Mouse (Mus musculus): ENCODE measurements around the gene Catsper2. TPM values are rescaled to one million over a fixed set of nuclear protein-coding genes. Genes with fewer than 3 reads are reported as not detected.

Gene Catsper2
- total and polyA plus RNA-seq, 3 experiments: 1.2 to 2.5 TPM; not detected in 1

DNA sequence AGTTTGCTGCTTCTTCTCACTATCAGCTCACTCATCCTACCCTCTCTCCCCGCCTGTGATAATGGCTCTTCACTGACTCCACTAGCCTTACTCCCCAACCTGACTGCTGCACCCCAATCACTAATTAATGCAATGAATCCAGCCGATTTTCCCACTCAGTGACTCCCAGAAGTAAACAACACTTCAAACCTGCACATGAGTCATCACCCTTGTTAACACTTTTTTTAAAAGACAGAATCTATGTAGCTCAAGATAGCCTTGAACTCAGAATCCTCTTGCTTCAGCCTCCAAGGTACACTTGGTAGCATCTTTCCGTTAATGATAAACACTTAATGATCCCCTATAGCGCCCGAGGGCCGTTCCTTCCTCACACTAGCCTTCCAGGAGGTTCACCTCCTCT is 59.2 kb downstream of the Catsper2 start:
- H3K27me3 ChIP-seq (ENCODE audit: control insufficient read depth in 1 of 2, insufficient read depth in 2 of 2, low read length in 2 of 2): peaks cover 0 to 2% of the 10 kb centered on the region in 2 experiments; a peak in 1 of 4 replicates
- no peaks in the 10 kb centered on the region; a peak in 1 of 4 replicates for H3K36me3 ChIP-seq (ENCODE audit: control insufficient read depth in 1 of 2, insufficient read depth in 2 of 2, low read length in 2 of 2)
- no peak for DNase-seq (ENCODE audit: low read depth, low spot score)
- H3K9me3 ChIP-seq (replicated peaks; ENCODE audit: insufficient read depth, low read length): no peaks in the 10 kb centered on the region
- no peak overlapping the region for H3K27ac ChIP-seq (ENCODE audit: control insufficient read depth, low read depth, low read length)
- H3K4me3 ChIP-seq (ENCODE audit: control insufficient read depth in 1 of 2, insufficient read depth in 1 of 2, low read depth in 2 of 2, low read length in 2 of 2): peak overlapping the region; percentile 82 to 94
- H3K9ac ChIP-seq (ENCODE audit: control insufficient read depth, low read depth, low read length, poor library complexity, severe bottlenecking): peak overlapping the region; percentile 76
- no peak for TF ChIP-seq CHD2 (IDR thresholded peaks at IDR 0.05; ENCODE audit: low read length)
- TF ChIP-seq USF2 (IDR thresholded peaks at IDR 0.05; ENCODE audit: borderline replicate concordance in 1 of 2, insufficient read depth in 1 of 2, low read depth in 1 of 2, low read length in 2 of 2): no peak
- TF ChIP-seq JUND (IDR thresholded peaks at IDR 0.05; ENCODE audit: low read depth, low read length): no peak
- no peak for TF ChIP-seq SMC3 (IDR thresholded peaks at IDR 0.05; ENCODE audit: low read depth, low read length)
- no peak for TF ChIP-seq UBTF (IDR thresholded peaks at IDR 0.05; ENCODE audit: borderline replicate concordance, insufficient read depth, low read depth, low read length)
- TF ChIP-seq MAFK (IDR thresholded peaks at IDR 0.05; ENCODE audit: borderline replicate concordance, low read depth, low read length): no peak
- no peak for TF ChIP-seq CHD1 (IDR thresholded peaks at IDR 0.05; ENCODE audit: low read depth, low read length)
- TF ChIP-seq ZNF384 (IDR thresholded peaks at IDR 0.05; ENCODE audit: low read depth, low read length): no peak
- TF ChIP-seq SIN3A (IDR thresholded peaks at IDR 0.05; ENCODE audit: low read length): no peak
- no peak for TF ChIP-seq E2F4 (IDR thresholded peaks at IDR 0.05; ENCODE audit: borderline replicate concordance, low read depth, low read length)
- no peak for TF ChIP-seq TCF12 (IDR thresholded peaks at IDR 0.05; ENCODE audit: low read depth, low read length)
- TF ChIP-seq MYB (IDR thresholded peaks at IDR 0.05; ENCODE audit: low read depth, low read length): no peak
- no peak for TF ChIP-seq GATA1 (IDR thresholded peaks at IDR 0.05; ENCODE audit: low read depth, low read length)
- H3K4me1 ChIP-seq (ENCODE audit: control insufficient read depth in 1 of 2, insufficient read depth in 2 of 2, low read length in 2 of 2): peaks cover 0 to 4% of the 10 kb centered on the region in 2 experiments; a peak in 2 of 4 replicates
- no peaks in the 10 kb centered on the region; the same call in 1 of the 2 replicates for H3K79me2 ChIP-seq (ENCODE audit: control insufficient read depth, insufficient read depth, low read length, poor library complexity)

DNA sequence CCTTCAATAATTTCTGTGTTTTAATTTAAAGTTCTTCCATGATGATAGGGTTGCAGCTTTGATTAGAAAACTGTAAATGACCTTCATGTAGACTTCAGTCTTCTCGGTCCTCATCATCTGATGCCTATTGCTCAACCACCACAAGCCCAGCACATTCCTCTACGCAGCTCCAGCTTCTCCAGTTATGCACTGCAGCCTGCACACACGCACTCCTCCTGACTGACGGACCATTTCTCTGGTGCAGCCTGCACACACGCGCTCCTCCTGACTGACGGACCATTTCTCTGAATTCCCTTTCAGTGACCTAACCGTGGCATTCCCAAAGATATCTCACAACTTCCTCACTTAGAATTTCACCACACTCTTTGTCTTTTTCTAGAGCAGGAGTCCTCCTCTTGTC is 60.4 kb downstream of the Catsper2 start:
- H3K9me3 ChIP-seq (replicated peaks; ENCODE audit: insufficient read depth, low read length): no peaks in the 10 kb centered on the region
- no peak overlapping the region for H3K9ac ChIP-seq (ENCODE audit: control insufficient read depth, low read depth, low read length, poor library complexity, severe bottlenecking)
- H3K27ac ChIP-seq (ENCODE audit: control insufficient read depth, low read depth, low read length): no peak overlapping the region
- H3K36me3 ChIP-seq (ENCODE audit: control insufficient read depth in 1 of 2, insufficient read depth in 2 of 2, low read length in 2 of 2): no peaks in the 10 kb centered on the region; a peak in 1 of 4 replicates
- no peaks in the 10 kb centered on the region; the same call in 1 of the 2 replicates for H3K79me2 ChIP-seq (ENCODE audit: control insufficient read depth, insufficient read depth, low read length, poor library complexity)
- TF ChIP-seq ZKSCAN1 (IDR thresholded peaks at IDR 0.05; ENCODE audit: low read depth, low read length) (no peak), TBP (IDR thresholded peaks at IDR 0.05; ENCODE audit: low read depth, low read length) (no peak), MAX (IDR thresholded peaks at IDR 0.05; ENCODE audit: low read length) (no peak), ETS1 (IDR thresholded peaks at IDR 0.05; ENCODE audit: low read depth, low read length) (no peak), SMC3 (IDR thresholded peaks at IDR 0.05; ENCODE audit: low read depth, low read length) (no peak)
- no peak for DNase-seq (ENCODE audit: low read depth, low spot score)
- H3K27me3 ChIP-seq (ENCODE audit: control insufficient read depth in 1 of 2, insufficient read depth in 2 of 2, low read length in 2 of 2): 0 out of 4 replicates have a peak, but pooled peaks cover 0 to 2% of the 10 kb centered on the region in 2 experiments
- no peak overlapping the region for H3K4me3 ChIP-seq (ENCODE audit: control insufficient read depth in 1 of 2, insufficient read depth in 1 of 2, low read depth in 2 of 2, low read length in 2 of 2)
- H3K4me1 ChIP-seq (ENCODE audit: control insufficient read depth in 1 of 2, insufficient read depth in 2 of 2, low read length in 2 of 2): peaks cover 0 to 4% of the 10 kb centered on the region in 2 experiments; a peak in 2 of 4 replicates

Other genes starting within 250 kb of the Catsper2 start
- gene Tubgcp4, start 243.1 kb downstream of the Catsper2 start, total RNA-seq (2012; rRNA removed): 27.9 and 31.3 TPM in 2 replicates
- 10 to 100 TPM in 1 of 2 experiments, not detected in 1; 38.9 TPM for gene Tubgcp4, start 243.1 kb downstream of the Catsper2 start, polyA plus RNA-seq (2012; ENCODE audit: insufficient read depth in 1 of 2, insufficient read length in 2 of 2, low read depth in 1 of 2, low replicate concordance in 2 of 2, missing spikeins in 1 of 2)
- gene Zscan29, start 242.7 kb downstream of the Catsper2 start, total RNA-seq (2012; rRNA removed): 6.5 and 6.7 TPM in 2 replicates
- gene Zscan29, start 242.7 kb downstream of the Catsper2 start, polyA plus RNA-seq (2012; ENCODE audit: insufficient read depth in 1 of 2, insufficient read length in 2 of 2, low read depth in 1 of 2, low replicate concordance in 2 of 2, missing spikeins in 1 of 2): 100 to 1,000 TPM in 1 of 2 experiments, 10 to 100 TPM in 1; 10.2 to 199 TPM
- gene Trp53bp1, start 142.4 kb downstream of the Catsper2 start, total RNA-seq (2012; rRNA removed): 13.4 and 16.6 TPM in 2 replicates
- gene Trp53bp1, start 142.4 kb downstream of the Catsper2 start, polyA plus RNA-seq (2012; ENCODE audit: insufficient read depth in 1 of 2, insufficient read length in 2 of 2, low read depth in 1 of 2, low replicate concordance in 2 of 2, missing spikeins in 1 of 2): 100 to 1,000 TPM in 1 of 2 experiments, 10 to 100 TPM in 1; 37.3 to 160 TPM
- 0.77 and 2.6 TPM in 2 replicates for gene Map1a, start 124.2 kb downstream of the Catsper2 start, total RNA-seq (2012; rRNA removed)
- gene Map1a, start 124.2 kb downstream of the Catsper2 start, polyA plus RNA-seq (2012; ENCODE audit: insufficient read depth in 1 of 2, insufficient read length in 2 of 2, low read depth in 1 of 2, low replicate concordance in 2 of 2, missing spikeins in 1 of 2): 1 to 10 TPM in 1 of 2 experiments, not detected in 1; 9.4 TPM
- gene Ppip5k1, start 58.4 kb downstream of the Catsper2 start, total RNA-seq (2012; rRNA removed): 8.7 and 10.4 TPM in 2 replicates
- gene Ppip5k1, start 58.4 kb downstream of the Catsper2 start, polyA plus RNA-seq (2012; ENCODE audit: insufficient read depth in 1 of 2, insufficient read length in 2 of 2, low read depth in 1 of 2, low replicate concordance in 2 of 2, missing spikeins in 1 of 2): 10 to 100 TPM in 1 of 2 experiments, not detected in 1; 14.8 TPM
- not detected in 2 replicates for gene Ckmt1, start 56.1 kb downstream of the Catsper2 start, total RNA-seq (2012; rRNA removed)
- gene Ckmt1, start 56.1 kb downstream of the Catsper2 start, polyA plus RNA-seq (2012; ENCODE audit: insufficient read depth in 1 of 2, insufficient read length in 2 of 2, low read depth in 1 of 2, low replicate concordance in 2 of 2, missing spikeins in 1 of 2): not detected
- not detected in 2 replicates for gene Strc, start 26.6 kb downstream of the Catsper2 start, total RNA-seq (2012; rRNA removed)
- gene Strc, start 26.6 kb downstream of the Catsper2 start, polyA plus RNA-seq (2012; ENCODE audit: insufficient read depth in 1 of 2, insufficient read length in 2 of 2, low read depth in 1 of 2, low replicate concordance in 2 of 2, missing spikeins in 1 of 2): not detected
- gene Pdia3, start within 50 bp of the Catsper2 start, total RNA-seq (2012; rRNA removed): 70.7 and 89.4 TPM in 2 replicates
- 100 to 1,000 TPM; 471 to 473 TPM for gene Pdia3, start within 50 bp of the Catsper2 start, polyA plus RNA-seq (2012; ENCODE audit: insufficient read depth in 1 of 2, insufficient read length in 2 of 2, low read depth in 1 of 2, low replicate concordance in 2 of 2, missing spikeins in 1 of 2)
- not detected in 2 replicates for gene Ell3, start 30.5 kb upstream of the Catsper2 start, total RNA-seq (2012; rRNA removed)
- not detected for gene Ell3, start 30.5 kb upstream of the Catsper2 start, polyA plus RNA-seq (2012; ENCODE audit: insufficient read depth in 1 of 2, insufficient read length in 2 of 2, low read depth in 1 of 2, low replicate concordance in 2 of 2, missing spikeins in 1 of 2)
- 352 and 370 TPM in 2 replicates for gene Serf2, start 35.4 kb upstream of the Catsper2 start, total RNA-seq (2012; rRNA removed)
- gene Serf2, start 35.4 kb upstream of the Catsper2 start, polyA plus RNA-seq (2012; ENCODE audit: insufficient read depth in 1 of 2, insufficient read length in 2 of 2, low read depth in 1 of 2, low replicate concordance in 2 of 2, missing spikeins in 1 of 2): 100 to 1,000 TPM in 1 of 2 experiments, not detected in 1; 469 TPM
- gene Hypk, start 39.5 kb upstream of the Catsper2 start, total RNA-seq (2012; rRNA removed): 8.5 and 17.6 TPM in 2 replicates
- gene Hypk, start 39.5 kb upstream of the Catsper2 start, polyA plus RNA-seq (2012; ENCODE audit: insufficient read depth in 1 of 2, insufficient read length in 2 of 2, low read depth in 1 of 2, low replicate concordance in 2 of 2, missing spikeins in 1 of 2): 10 to 100 TPM in 1 of 2 experiments, not detected in 1; 79.7 TPM
- 0.75 and 1.2 TPM in 2 replicates for gene Serinc4, start 43.0 kb upstream of the Catsper2 start, total RNA-seq (2012; rRNA removed)
- gene Serinc4, start 43.0 kb upstream of the Catsper2 start, polyA plus RNA-seq (2012; ENCODE audit: insufficient read depth in 1 of 2, insufficient read length in 2 of 2, low read depth in 1 of 2, low replicate concordance in 2 of 2, missing spikeins in 1 of 2): under 1 TPM in 1 of 2 experiments, not detected in 1; 0.38 TPM
- 17.2 and 20.3 TPM in 2 replicates for gene Mfap1b, start 60.3 kb upstream of the Catsper2 start, total RNA-seq (2012; rRNA removed)
- 10 to 100 TPM in 1 of 2 experiments, not detected in 1; 19.1 TPM for gene Mfap1b, start 60.3 kb upstream of the Catsper2 start, polyA plus RNA-seq (2012; ENCODE audit: insufficient read depth in 1 of 2, insufficient read length in 2 of 2, low read depth in 1 of 2, low replicate concordance in 2 of 2, missing spikeins in 1 of 2)
- 23.5 and 23.8 TPM in 2 replicates for gene Mfap1a, start 92.9 kb upstream of the Catsper2 start, total RNA-seq (2012; rRNA removed)
- 10 to 100 TPM in 1 of 2 experiments, not detected in 1; 29.3 TPM for gene Mfap1a, start 92.9 kb upstream of the Catsper2 start, polyA plus RNA-seq (2012; ENCODE audit: insufficient read depth in 1 of 2, insufficient read length in 2 of 2, low read depth in 1 of 2, low replicate concordance in 2 of 2, missing spikeins in 1 of 2)
- gene Wdr76, start 92.9 kb upstream of the Catsper2 start, total RNA-seq (2012; rRNA removed): 23.2 and 23.5 TPM in 2 replicates
- gene Wdr76, start 92.9 kb upstream of the Catsper2 start, polyA plus RNA-seq (2012; ENCODE audit: insufficient read depth in 1 of 2, insufficient read length in 2 of 2, low read depth in 1 of 2, low replicate concordance in 2 of 2, missing spikeins in 1 of 2): 10 to 100 TPM in 1 of 2 experiments, not detected in 1; 21.8 TPM